Mouse (Mus musculus) ES-E14 (cell line): Measurements from ENCODE around the gene Fam171a1. TPM values are rescaled to one million over a fixed set of nuclear protein-coding genes. Genes with fewer than 3 reads are reported as not detected.

Experiments
- DNase-seq: peaks from one replicate; pipeline ENCODE4 v3.0.0-alpha.2; 2013; ENCODE audit warnings: low read depth, low spot score
- H3K27ac ChIP-seq: 2 replicates; pipeline ENCODE4 v1.5.1; 2012; ENCODE audit warnings: low read depth, mild to moderate bottlenecking, low read length, moderate library complexity, mixed read lengths; ENCODE audit not compliant: poor library complexity, insufficient read depth, severe bottlenecking
- H3K36me3 ChIP-seq: 2 replicates; pipeline ENCODE4 v1.6.1; 2012; ENCODE audit warnings: mild to moderate bottlenecking, low read length, moderate library complexity, mixed read lengths; ENCODE audit not compliant: control insufficient read depth, poor library complexity, insufficient read depth, severe bottlenecking
- H3K4me1 ChIP-seq, 2 experiments: fragments of 150-350 bp in 1 of 2; sonication (generic) in 1 of 2; 2 replicates each; pipeline ENCODE4 v1.6.1; 2012; ENCODE audit warnings: low read length in 2 of 2, mild to moderate bottlenecking in 1 of 2, mixed read lengths in 1 of 2; ENCODE audit not compliant: control insufficient read depth in 2 of 2, insufficient read depth in 2 of 2, poor library complexity in 1 of 2
- H3K4me3 ChIP-seq, 2 experiments: fragments of 150-350 bp in 1 of 2; sonication (generic) in 1 of 2; 2 replicates each; pipeline ENCODE4 v1.5.1; 2012; ENCODE audit warnings: low read length in 2 of 2, low read depth in 1 of 2, mild to moderate bottlenecking in 1 of 2, mixed read lengths in 1 of 2; ENCODE audit not compliant: insufficient read depth in 1 of 2, poor library complexity in 1 of 2, severe bottlenecking in 1 of 2
- H3K9ac ChIP-seq: 2 replicates; pipeline ENCODE4 v1.6.1; 2012; ENCODE audit warnings: low read depth, mild to moderate bottlenecking, low read length, mixed read lengths; ENCODE audit not compliant: poor library complexity, insufficient read depth, severe bottlenecking
- H3K9me3 ChIP-seq: fragments of 150-350 bp; sonication (generic); 2 replicates; pipeline ENCODE4 v1.6.1; 2012; ENCODE audit warnings: low read depth, mild to moderate bottlenecking, low read length; ENCODE audit not compliant: control insufficient read depth, insufficient read depth
- CHD2 ChIP-seq: IDR thresholded peaks from 2 replicates; pipeline ENCODE4 v1.6.1; 2014; ENCODE audit warnings: mild to moderate bottlenecking, low read depth, low read length, inconsistent platforms
- HCFC1 ChIP-seq: IDR thresholded peaks from 2 replicates; pipeline ENCODE4 v1.6.1; 2012; ENCODE audit warnings: low read length, inconsistent platforms, borderline replicate concordance; ENCODE audit not compliant: insufficient read depth
- MAFK ChIP-seq: IDR thresholded peaks from 2 replicates; pipeline ENCODE4 v1.6.1; 2014; ENCODE audit warnings: mild to moderate bottlenecking, low read depth, low read length, inconsistent platforms; ENCODE audit not compliant: insufficient read depth
- ZC3H11A ChIP-seq: IDR thresholded peaks from 2 replicates; pipeline ENCODE4 v1.6.1; 2012; ENCODE audit warnings: low read depth, mild to moderate bottlenecking, inconsistent platforms, low read length, borderline replicate concordance
- ZNF384 ChIP-seq: IDR thresholded peaks from 2 replicates; pipeline ENCODE4 v1.6.1; 2012; ENCODE audit warnings: low read depth, low read length, inconsistent platforms
- in situ Hi-C, 2 experiments: fragments of 600-800 bp; cut with MboI; formaldehyde crosslinking; loops; one replicate each; pipeline ENCODE4 v1.15.1; 2025; ENCODE audit warnings: low sequenced_read_pairs in 2 of 2, inconsistent platforms in 1 of 2; ENCODE audit not compliant: unreplicated experiment in 2 of 2
- total RNA-seq: library from RNA; depleted of rRNA; stranded (reverse); fragments of 300-350 nt; gene quantifications from 2 replicates; pipeline ENCODE4 v1.2.3, GENCODE M21; 2012

Gene Fam171a1
- total RNA-seq, 1 experiment, result 8.1 TPM

DNA sequence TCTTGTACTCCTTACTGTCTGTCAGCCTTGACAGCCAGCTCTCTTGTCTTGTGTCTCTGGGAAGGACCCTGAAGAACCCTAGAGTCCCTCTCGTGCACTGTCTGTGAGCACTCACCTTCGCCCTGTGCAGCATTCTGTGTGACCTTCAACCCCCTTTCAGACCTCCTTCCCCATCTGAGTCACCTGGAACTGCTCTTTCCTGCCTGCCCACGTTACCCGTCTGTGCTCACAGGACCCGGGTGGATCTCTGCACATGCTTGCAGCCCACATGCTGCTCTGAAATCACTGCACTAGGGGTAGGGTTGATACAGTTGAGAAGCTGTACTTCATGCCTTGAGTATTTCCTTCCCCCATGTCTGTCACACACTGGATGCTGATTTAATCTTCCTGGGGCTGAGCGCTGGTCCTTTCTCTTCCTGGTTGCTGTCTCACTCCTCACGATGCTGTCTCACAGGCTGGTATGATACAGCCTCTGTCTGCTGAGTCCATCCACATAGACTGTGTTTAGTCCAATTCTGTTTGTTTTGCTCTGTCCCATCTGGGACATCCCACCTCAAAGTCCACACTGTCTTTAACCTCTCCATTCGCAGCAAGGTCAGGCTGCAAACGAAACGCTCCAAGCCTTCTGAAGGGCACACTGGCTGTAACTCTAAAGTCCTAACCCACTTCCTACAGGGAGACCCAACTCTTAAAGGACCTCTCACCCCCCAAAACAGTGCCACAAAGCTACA is 74.9 kb downstream of the Fam171a1 start:
- Histone ChIP-seq H3K4me3 (no peak overlapping the region), H3K27ac (no peak overlapping the region), H3K9me3 (no peaks in the 10 kb centered on the region), H3K9ac (no peak overlapping the region), H3K4me1 (no peaks in the 10 kb centered on the region), H3K36me3 (no peaks in the 10 kb centered on the region)
- no peak for DNase-seq
- no peak for TF ChIP-seq ZNF384
- TF ChIP-seq CHD2, result no peak
- TF ChIP-seq HCFC1, result no peak
- TF ChIP-seq MAFK, result no peak
- TF ChIP-seq ZC3H11A, result no peak
- in situ Hi-C loops, result no loop called here

DNA sequence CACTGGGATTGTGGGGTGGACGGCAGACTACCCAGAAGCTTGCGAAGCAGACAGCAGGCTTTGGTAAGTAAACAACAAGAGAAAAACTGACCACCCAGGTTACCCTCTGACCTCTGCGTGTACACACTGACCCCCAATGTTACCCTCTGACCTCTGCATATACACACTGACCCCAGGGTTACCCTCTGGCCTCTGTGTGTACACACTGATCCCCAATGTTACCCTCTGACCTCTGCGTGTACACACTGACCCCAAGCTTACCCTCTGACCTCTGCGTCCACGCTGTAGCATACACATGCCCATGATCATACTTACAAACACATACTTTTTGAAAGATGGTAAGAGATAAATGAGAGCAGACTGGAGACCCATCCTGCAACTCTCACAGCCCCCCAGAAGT is 77.1 kb downstream of the Fam171a1 start:
- H3K4me3 ChIP-seq, result no peak overlapping the region
- H3K9me3 ChIP-seq, result no peaks in the 10 kb centered on the region
- H3K9ac ChIP-seq, result no peak overlapping the region
- no peak overlapping the region for H3K27ac ChIP-seq
- H3K36me3 ChIP-seq, result no peaks in the 10 kb centered on the region
- DNase-seq, result no peak
- in situ Hi-C loops, result no loop called here
- TF ChIP-seq MAFK (no peak), CHD2 (no peak), HCFC1 (no peak), ZNF384 (no peak), ZC3H11A (no peak)
- H3K4me1 ChIP-seq, result no peaks in the 10 kb centered on the region

DNA sequence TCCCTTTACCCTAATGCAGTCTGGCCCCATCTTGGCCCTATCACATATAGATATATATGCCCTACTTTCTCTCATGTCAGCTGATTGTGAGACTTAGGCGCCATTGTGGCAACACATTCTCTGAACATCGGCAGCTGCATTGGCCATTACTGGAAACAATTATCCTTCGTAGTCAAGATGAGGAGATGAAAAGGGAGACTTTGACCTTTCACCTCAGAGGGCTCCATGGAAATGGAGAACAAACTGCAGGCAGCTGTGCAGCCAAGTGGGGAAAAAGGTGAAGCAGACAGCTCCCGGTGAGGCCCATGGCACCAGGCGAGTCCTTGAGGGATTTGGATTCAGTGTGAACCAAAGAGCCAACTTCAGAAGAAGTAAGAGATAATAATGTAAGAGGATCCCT is 81.5 kb downstream of the Fam171a1 start:
- H3K27ac ChIP-seq, result no peak overlapping the region
- in situ Hi-C loops, result no loop called here
- no peaks in the 10 kb centered on the region for H3K4me1 ChIP-seq
- TF ChIP-seq HCFC1 (no peak), ZC3H11A (no peak), ZNF384 (no peak), MAFK (no peak), CHD2 (no peak)
- no peaks in the 10 kb centered on the region for H3K9me3 ChIP-seq
- no peak overlapping the region for H3K9ac ChIP-seq
- H3K4me3 ChIP-seq, result no peak overlapping the region
- H3K36me3 ChIP-seq, result no peaks in the 10 kb centered on the region
- DNase-seq, result no peak

DNA sequence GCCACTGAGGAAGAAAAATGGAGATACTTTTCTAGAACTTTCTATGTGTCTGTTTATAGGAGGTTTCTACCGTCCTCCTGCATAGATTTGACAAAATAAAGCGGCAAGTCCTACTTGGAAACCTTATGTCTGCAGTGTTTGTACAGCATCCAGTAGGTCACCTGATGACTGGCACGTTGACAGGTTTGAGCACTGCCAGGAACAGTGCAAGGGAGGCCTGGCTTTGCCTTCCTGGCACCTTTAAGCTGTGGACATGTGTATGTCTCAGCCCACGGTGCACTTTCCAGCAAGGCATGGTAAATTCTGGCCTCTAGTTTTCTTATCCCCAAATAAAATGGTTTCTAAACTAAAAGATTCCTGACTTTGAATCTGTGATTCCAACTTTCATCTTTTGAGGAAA is 86.4 kb downstream of the Fam171a1 start:
- H3K4me3 ChIP-seq, result no peak overlapping the region
- in situ Hi-C loops, result no loop called here
- H3K9ac ChIP-seq, result no peak overlapping the region
- H3K36me3 ChIP-seq, result no peaks in the 10 kb centered on the region
- TF ChIP-seq CHD2, result no peak
- TF ChIP-seq ZNF384, result no peak
- TF ChIP-seq HCFC1, result no peak
- no peak for TF ChIP-seq MAFK
- no peak for TF ChIP-seq ZC3H11A
- DNase-seq, result no peak
- H3K9me3 ChIP-seq, result no peaks in the 10 kb centered on the region
- no peaks in the 10 kb centered on the region for H3K4me1 ChIP-seq
- H3K27ac ChIP-seq, result no peak overlapping the region
